Mouse (Mus musculus) MEL (cell line): ENCODE results near the gene Txndc15.

ENCODE experiments used
- CTCF ChIP-seq, 3 experiments: IDR thresholded peaks in 2 of 3; conservative IDR thresholded peaks in 1 of 3; 2 replicates each; pipeline ENCODE4 v1.5.1; 2011 to 2012; ENCODE audit warnings: low read length in 3 of 3, low read depth in 2 of 3, mild to moderate bottlenecking in 2 of 3, improper control_type of control experiment in 1 of 3, inconsistent platforms in 1 of 3, mixed read lengths in 1 of 3, moderate library complexity in 1 of 3; ENCODE audit not compliant: control insufficient read depth in 1 of 3, insufficient read depth in 1 of 3, poor library complexity in 1 of 3, severe bottlenecking in 1 of 3
- ETS1 ChIP-seq: IDR thresholded peaks from 2 replicates; pipeline ENCODE4 v1.6.1; 2012; ENCODE audit warnings: low read depth, mild to moderate bottlenecking, inconsistent platforms, low read length, improper control_type of control experiment, moderate library complexity
- KAT2A ChIP-seq: conservative IDR thresholded peaks from 2 replicates; pipeline ENCODE4 v1.6.1; 2012; ENCODE audit warnings: low read depth, low read length, improper control_type of control experiment, inconsistent platforms
- MAZ ChIP-seq: IDR thresholded peaks from 2 replicates; pipeline ENCODE4 v1.6.1; 2012; ENCODE audit warnings: low read depth, mild to moderate bottlenecking, inconsistent platforms, low read length, improper control_type of control experiment
- MEF2A ChIP-seq: IDR thresholded peaks from 2 replicates; pipeline ENCODE4 v1.6.1; 2014; ENCODE audit warnings: low read depth, mild to moderate bottlenecking, inconsistent platforms, low read length, improper control_type of control experiment; ENCODE audit not compliant: poor library complexity, insufficient replicate concordance, severe bottlenecking; ENCODE audit errors: extremely low read depth
- POLR2A ChIP-seq, 2 experiments: IDR thresholded peaks; 2 replicates each; pipeline ENCODE4 v1.6.1; 2011 to 2012; ENCODE audit warnings: low read length in 2 of 2, mild to moderate bottlenecking in 2 of 2, control low read depth in 1 of 2, improper control_type of control experiment in 1 of 2, low read depth in 1 of 2, moderate library complexity in 1 of 2; ENCODE audit not compliant: control insufficient read depth in 1 of 2, insufficient read depth in 1 of 2, poor library complexity in 1 of 2
- SIN3A ChIP-seq: IDR thresholded peaks from 2 replicates; pipeline ENCODE4 v1.6.1; 2012; ENCODE audit warnings: low read length, improper control_type of control experiment, inconsistent platforms
- ZMIZ1 ChIP-seq: IDR thresholded peaks from 2 replicates; pipeline ENCODE4 v1.6.1; 2012; ENCODE audit warnings: low read depth, mild to moderate bottlenecking, inconsistent platforms, low read length, improper control_type of control experiment, moderate library complexity

- no peak for TF ChIP-seq POLR2A (IDR thresholded peaks at IDR 0.05; ENCODE audit: control insufficient read depth in 1 of 2, insufficient read depth in 1 of 2, low read depth in 1 of 2, low read length in 2 of 2, poor library complexity in 1 of 2)
- no peak for TF ChIP-seq ETS1
- no peak for TF ChIP-seq MEF2A
- no peak for TF ChIP-seq MAZ
- TF ChIP-seq CTCF (IDR thresholded peaks at IDR 0.05 in 2 of 3, conservative IDR thresholded peaks at IDR 0.05 in 1 of 3; ENCODE audit: control insufficient read depth in 1 of 3, insufficient read depth in 1 of 3, low read depth in 2 of 3, low read length in 3 of 3, poor library complexity in 1 of 3, severe bottlenecking in 1 of 3): no peak
- TF ChIP-seq SIN3A: no peak
- TF ChIP-seq KAT2A: no peak
- no peak for TF ChIP-seq ZMIZ1
Measured at GRCm38 (mm10) chr13:55761486-55761885, 47.0 kb downstream of the Txndc15 start.
